Mouse (Mus musculus) neutrophil, adult 5-6 weeks (primary cell): ENCODE results near the gene Bcl2l14. TPM values are rescaled to one million over a fixed set of nuclear protein-coding genes. Genes with fewer than 3 reads are reported as not detected.

Experiments
- total RNA-seq: library from RNA; stranded (forward); fragments of 200-1000 nt; gene quantifications from 2 replicates; pipeline ENCODE4 v1.2.3, GENCODE M21; 2017

The Bcl2l14 gene
- total RNA-seq, 1 experiment from 2014 or later = 0.47 TPM

Other genes with a start within 250 kb of the Bcl2l14 start
- 36.7 and 37.5 TPM in 2 replicates for gene Lrp6, start 170.6 kb downstream of the Bcl2l14 start, total RNA-seq
- gene Mansc1, start 236.2 kb downstream of the Bcl2l14 start, total RNA-seq = 0.12 TPM in 1 of 2 replicates, not detected in the other
- gene Borcs5, start 243.2 kb downstream of the Bcl2l14 start, total RNA-seq = 7.4 and 8.8 TPM in 2 replicates